Mouse (Mus musculus) 3T3-L1 (cell line): Measurements from ENCODE around the gene Serpina3b.

Experiments used
- DNase-seq: peaks from one replicate; pipeline ENCODE4 v3.0.0-alpha.2; 2015; ENCODE audit warnings: low read depth, low spot score

Serpina3b gene

GRCm38 (mm10) chr12:104174747-104175146 is 47.0 kb downstream of the Serpina3b start:
- peak; percentile 82 for DNase-seq

- no peak for DNase-seq
These were observed 47.8 kb downstream of the Serpina3b start for GRCm38 (mm10) chr12:104175636-104176035.

- DNase-seq, result peak; percentile 32
These were observed 50.8 kb downstream of the Serpina3b start for GRCm38 (mm10) chr12:104178577-104178976.

GRCm38 (mm10) chr12:104178987-104179386 is 51.2 kb downstream of the Serpina3b start:
- DNase-seq, result peak; percentile 27

- peak; percentile 51 for DNase-seq
These were observed 57.2 kb downstream of the Serpina3b start for GRCm38 (mm10) chr12:104185046-104185445.

- peak; percentile 95 for DNase-seq
These were observed 58.3 kb downstream of the Serpina3b start for GRCm38 (mm10) chr12:104186041-104186581.
